Mouse (Mus musculus) limb, embryonic 14.5 days (tissue): ENCODE measurements at regions not wholly inside any gene's neighbourhood (a gene's known extent, or its start where the extent isn't known, plus 50 kb on each side); places are given as distances from the start of the nearest gene placed in this dataset.

Experiments used
- ATAC-seq: fragments of 200-750 bp; cut with Nextera tagmentation; 2 replicates; pipeline ENCODE4 v1.8.0; 2017; ENCODE audit warnings: low read depth, moderate number of reproducible peaks, moderate TSS enrichment; ENCODE audit not compliant: low FRiP score
- DNase-seq: peaks from one replicate; pipeline ENCODE4 v3.0.0-alpha.2; 2015; ENCODE audit warnings: low spot score
- H3K27ac ChIP-seq: fragments of 300-500 bp; sonication (generic); replicated peaks from 2 replicates; pipeline ENCODE4 v1.5.1; 2014; ENCODE audit warnings: low read depth, mild to moderate bottlenecking, low read length, moderate library complexity, mixed read lengths
- H3K27me3 ChIP-seq: fragments of 300-500 bp; sonication (generic); 2 replicates; pipeline ENCODE4 v1.6.1; 2014; ENCODE audit warnings: low read length, mixed read lengths; ENCODE audit not compliant: control insufficient read depth, insufficient read depth
- H3K36me3 ChIP-seq: fragments of 300-500 bp; sonication (generic); 2 replicates; pipeline ENCODE4 v1.6.1; 2014; ENCODE audit warnings: mild to moderate bottlenecking, low read length, moderate library complexity, mixed read lengths; ENCODE audit not compliant: control insufficient read depth, insufficient read depth
- H3K4me1 ChIP-seq: fragments of 300-500 bp; sonication (generic); 2 replicates; pipeline ENCODE4 v1.6.1; 2014; ENCODE audit warnings: antibody characterized with exemption, low read length, mixed read lengths; ENCODE audit not compliant: control insufficient read depth, insufficient read depth
- H3K4me2 ChIP-seq: fragments of 300-500 bp; sonication (generic); replicated peaks from 2 replicates; pipeline ENCODE4 v1.6.1; 2014; ENCODE audit warnings: low read depth, mild to moderate bottlenecking, low read length, moderate library complexity; ENCODE audit not compliant: severe bottlenecking
- H3K4me3 ChIP-seq: fragments of 300-500 bp; sonication (generic); replicated peaks from 2 replicates; pipeline ENCODE4 v1.5.1; 2014; ENCODE audit warnings: low read length
- H3K9ac ChIP-seq: fragments of 300-500 bp; sonication (generic); 2 replicates; pipeline ENCODE4 v1.6.1; 2014; ENCODE audit warnings: mild to moderate bottlenecking, low read depth, low read length, moderate library complexity; ENCODE audit not compliant: severe bottlenecking
- H3K9me3 ChIP-seq: fragments of 300-500 bp; sonication (generic); 2 replicates; pipeline ENCODE4 v1.6.1; 2016; ENCODE audit warnings: low read length; ENCODE audit not compliant: control insufficient read depth
- POLR2A ChIP-seq: fragments of 200-500 bp; IDR thresholded peaks from 2 replicates; pipeline ENCODE4 v1.8.0; 2012; ENCODE audit warnings: inconsistent platforms, mild to moderate bottlenecking, moderate library complexity, borderline replicate concordance; ENCODE audit not compliant: insufficient read depth, insufficient read length; ENCODE audit errors: extremely low read depth
- WGBS: fragments of 180-500 bp; shearing (Covaris S2); extraction: QIAGEN DNeasy Blood & Tissue Kit; methylation state at CpG from one replicate; pipeline ENCODE4 v1.1.7; 2014; 5-methylcytosine and 5-hydroxymethylcytosine counted together

DNA sequence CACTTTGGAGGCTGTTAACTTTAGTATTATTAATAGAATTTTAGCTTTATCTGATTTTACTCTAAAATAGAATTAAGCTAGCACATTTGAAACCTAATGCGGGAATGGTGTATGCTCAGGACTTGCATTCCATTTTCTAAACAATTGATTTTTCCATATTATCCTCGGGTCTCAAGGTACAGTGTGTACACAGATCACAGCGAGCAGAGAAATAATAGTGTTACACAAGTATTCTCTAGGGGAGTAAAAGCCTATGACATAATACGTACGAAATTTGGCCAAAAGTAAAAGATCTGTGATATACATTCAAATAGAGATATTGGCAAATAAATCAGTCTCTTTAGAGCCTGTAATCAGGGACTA, 78.8 kb upstream of the Chl1 start:
- H3K4me2 ChIP-seq = no peak overlapping the region
- no peak overlapping the region for H3K4me3 ChIP-seq
- 80% methylated on average over 5 of the region's 5 CpGs for WGBS
- no peak overlapping the region for H3K9ac ChIP-seq
- no peak overlapping the region for H3K27ac ChIP-seq
- no peaks in the 10 kb centered on the region; the same call in 1 of the 2 replicates for H3K4me1 ChIP-seq
- no peak for DNase-seq
- ATAC-seq = no peak
- no peaks in the 10 kb centered on the region for H3K36me3 ChIP-seq
- H3K27me3 ChIP-seq = no peaks in the 10 kb centered on the region
- H3K9me3 ChIP-seq = no peaks in the 10 kb centered on the region
- TF ChIP-seq POLR2A = no peak
